Mouse (Mus musculus): ENCODE data around the gene Sfswap.

Gene Sfswap

GRCm38 (mm10) chr5:129529571-129529970, 28.6 kb downstream of the Sfswap start:
- no peak for DNase-seq (ENCODE audit: low spot score in 2 of 2)

- no peak for DNase-seq (ENCODE audit: low spot score in 2 of 2)
Measured at GRCm38 (mm10) chr5:129533731-129534130, 32.7 kb downstream of the Sfswap start.

- peak; percentile 35 to 51 for DNase-seq (ENCODE audit: low spot score in 2 of 2)
Measured at GRCm38 (mm10) chr5:129534500-129534899, 33.5 kb downstream of the Sfswap start.

GRCm38 (mm10) chr5:129535021-129535420, 34.0 kb downstream of the Sfswap start:
- no peak for DNase-seq (ENCODE audit: low spot score in 2 of 2)

- no peak for DNase-seq (ENCODE audit: low spot score in 2 of 2)
Measured at GRCm38 (mm10) chr5:129535431-129535830, 34.4 kb downstream of the Sfswap start.

- no peak for DNase-seq (ENCODE audit: low spot score in 2 of 2)
Measured at GRCm38 (mm10) chr5:129538826-129539225, 37.8 kb downstream of the Sfswap start.

- no peak for DNase-seq (ENCODE audit: low spot score in 2 of 2)
Measured at GRCm38 (mm10) chr5:129542236-129542635, 41.2 kb downstream of the Sfswap start.

GRCm38 (mm10) chr5:129545787-129546186, 44.8 kb downstream of the Sfswap start:
- no peak for DNase-seq (ENCODE audit: low spot score in 2 of 2)

GRCm38 (mm10) chr5:129549716-129550115, 48.7 kb downstream of the Sfswap start:
- no peak for DNase-seq (ENCODE audit: low spot score in 2 of 2)

GRCm38 (mm10) chr5:129550790-129551189, 49.8 kb downstream of the Sfswap start:
- no peak for DNase-seq (ENCODE audit: low spot score in 2 of 2)

- DNase-seq (ENCODE audit: low spot score in 2 of 2), result no peak
Measured at GRCm38 (mm10) chr5:129551991-129552390, 51.0 kb downstream of the Sfswap start.

GRCm38 (mm10) chr5:129553642-129554041, 52.6 kb downstream of the Sfswap start:
- no peak for DNase-seq (ENCODE audit: low spot score in 2 of 2)

GRCm38 (mm10) chr5:129558591-129558990, 57.6 kb downstream of the Sfswap start:
- DNase-seq (ENCODE audit: low spot score in 2 of 2), result no peak

- no peak for DNase-seq (ENCODE audit: low spot score in 2 of 2)
Measured at GRCm38 (mm10) chr5:129559283-129559682, 58.3 kb downstream of the Sfswap start.

- no peak for DNase-seq (ENCODE audit: low spot score in 2 of 2)
Measured at GRCm38 (mm10) chr5:129562342-129562741, 61.3 kb downstream of the Sfswap start.

- no peak for DNase-seq (ENCODE audit: low spot score in 2 of 2)
Measured at GRCm38 (mm10) chr5:129568596-129568995, 67.6 kb downstream of the Sfswap start.

- no peak for DNase-seq (ENCODE audit: low spot score in 2 of 2)
Measured at GRCm38 (mm10) chr5:129578201-129578600, 77.2 kb downstream of the Sfswap start.

GRCm38 (mm10) chr5:129580046-129580445, 79.0 kb downstream of the Sfswap start:
- no peak for DNase-seq (ENCODE audit: low spot score in 2 of 2)

- no peak for DNase-seq (ENCODE audit: low spot score in 2 of 2)
Measured at GRCm38 (mm10) chr5:129580572-129580971, 79.6 kb downstream of the Sfswap start.

- no peak for DNase-seq (ENCODE audit: low spot score in 2 of 2)
Measured at GRCm38 (mm10) chr5:129581015-129581414, 80.0 kb downstream of the Sfswap start.

GRCm38 (mm10) chr5:129583331-129583730, 82.3 kb downstream of the Sfswap start:
- DNase-seq (ENCODE audit: low spot score in 2 of 2), result peak in 1 of 2 experiments; percentile 33

- peak; percentile 87 to 88 for DNase-seq (ENCODE audit: low spot score in 2 of 2)
Measured at GRCm38 (mm10) chr5:129583761-129584582, 83.0 kb downstream of the Sfswap start, which contains the start of gene Mmp17. Gene Mmp17 (plus strand): TSS chr5:129584169.

Measured in frontal cortex, postnatal 10 days (tissue).